Mouse (Mus musculus): Measurements from ENCODE around the gene Zfp488.

The Zfp488 gene

GRCm38 (mm10) chr14:33946125-33946524 is 32.4 kb downstream of the Zfp488 start:
- in situ Hi-C loops (cut with MboI, MseI), result no loop called here

DNA sequence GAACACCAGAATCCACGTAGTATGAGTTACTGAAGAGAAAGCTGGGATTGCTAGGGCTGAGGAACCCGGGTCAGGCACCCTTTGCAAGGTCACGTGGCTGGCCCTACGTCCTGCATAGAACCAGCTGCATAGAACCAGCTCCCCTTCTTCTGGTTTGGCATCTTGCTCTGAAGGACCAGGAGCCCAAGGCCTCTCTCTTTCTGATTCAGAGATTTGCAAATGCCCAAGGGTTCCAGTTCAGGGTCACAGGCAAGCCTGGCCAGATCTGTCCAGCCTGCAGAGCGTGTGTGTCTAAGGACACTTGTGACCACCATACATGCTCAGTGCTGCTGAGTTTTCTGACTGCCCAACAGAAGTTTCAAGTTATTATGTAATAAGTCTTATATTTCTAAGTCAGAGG is 36.3 kb downstream of the Zfp488 start:
- in situ Hi-C loops (cut with MboI, MseI), result no loop called here

- in situ Hi-C loops (cut with MboI, MseI), result no loop called here
Measured at GRCm38 (mm10) chr14:33940739-33941138, 37.8 kb downstream of the Zfp488 start, which contains the start of gene Gdf2. Gene Gdf2 (plus strand): TSS chr14:33941039.

- in situ Hi-C loops (cut with MboI, MseI), result no loop called here
Measured at GRCm38 (mm10) chr14:33939117-33939516, 39.4 kb downstream of the Zfp488 start.

- in situ Hi-C loops (cut with MboI, MseI), result loop anchor here (5.0 kb wide), 1 partner anchor 242 kb away; no protein-coding TSS in a partner anchor
Measured at GRCm38 (mm10) chr14:33933778-33934317, 44.7 kb downstream of the Zfp488 start.

- in situ Hi-C loops (cut with MboI, MseI), result loop anchor here (5.0 kb wide), 1 partner anchor 241 kb away; no protein-coding TSS in a partner anchor
Measured at GRCm38 (mm10) chr14:33932935-33933703, 45.4 kb downstream of the Zfp488 start.

DNA sequence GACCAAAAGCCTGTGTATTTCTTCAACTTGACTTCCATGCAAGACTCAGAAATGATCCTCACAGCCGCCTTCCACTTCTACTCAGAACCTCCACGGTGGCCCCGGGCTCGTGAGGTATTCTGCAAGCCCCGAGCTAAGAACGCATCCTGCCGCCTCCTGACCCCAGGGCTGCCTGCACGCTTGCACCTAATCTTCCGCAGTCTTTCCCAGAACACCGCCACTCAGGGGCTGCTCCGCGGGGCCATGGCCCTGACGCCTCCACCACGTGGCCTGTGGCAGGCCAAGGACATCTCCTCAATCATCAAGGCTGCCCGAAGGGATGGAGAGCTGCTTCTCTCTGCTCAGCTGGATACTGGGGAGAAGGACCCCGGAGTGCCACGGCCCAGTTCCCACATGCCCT is 46.7 kb downstream of the Zfp488 start:
- in situ Hi-C loops (cut with MboI, MseI), result loop anchor here (5.0 kb wide), 1 partner anchor 240 kb away; no protein-coding TSS in a partner anchor

DNA sequence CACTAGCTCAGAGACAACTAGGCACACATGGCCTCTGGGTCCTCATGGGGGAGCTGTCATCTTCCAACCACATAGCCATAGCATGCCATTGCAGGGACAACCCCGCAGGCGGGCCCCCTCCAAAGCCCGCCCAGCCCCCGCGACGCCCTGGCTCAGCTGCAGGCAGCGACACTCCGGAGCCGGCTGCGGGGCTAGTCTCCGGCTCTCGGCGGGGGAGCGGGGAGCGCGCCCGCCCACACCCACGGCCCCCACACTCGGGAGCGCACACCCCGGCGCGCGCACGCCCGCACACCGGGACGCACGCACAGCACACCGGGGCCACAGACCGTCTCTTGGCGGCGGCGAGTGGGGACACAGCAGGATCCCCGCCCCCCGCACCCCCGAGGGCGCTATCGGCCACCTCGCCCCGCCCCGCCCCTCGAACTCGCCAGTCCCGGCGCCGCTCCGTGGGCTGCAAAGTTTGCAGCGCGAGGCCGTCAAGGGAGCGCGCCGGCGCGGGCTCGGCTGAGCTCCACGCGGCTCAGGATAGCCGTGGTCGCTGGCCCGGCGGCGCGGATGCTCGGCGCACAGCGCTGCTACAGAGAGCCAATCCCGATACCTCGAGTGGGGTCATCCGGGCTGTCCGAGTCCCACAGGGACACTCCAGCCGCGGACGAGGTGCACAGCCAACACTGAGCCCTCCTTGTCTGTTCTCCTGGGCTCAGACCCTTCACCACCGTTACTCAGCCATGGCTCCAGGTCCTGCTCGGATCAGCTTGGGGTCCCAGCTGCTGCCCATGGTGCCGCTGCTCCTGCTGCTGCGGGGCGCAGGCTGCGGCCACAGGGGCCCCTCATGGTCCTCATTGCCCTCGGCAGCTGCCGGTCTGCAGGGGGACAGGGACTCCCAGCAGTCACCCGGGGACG is 55.1 kb downstream of the Zfp488 start, which contains the start of gene Gdf10:
Gene Gdf10, plus strand, starts transcription at position 420 of the 903 bp plus-strand sequence.
- in situ Hi-C loops (cut with MboI, MseI), result no loop called here

- in situ Hi-C loops (cut with MboI, MseI), result no loop called here
Measured at GRCm38 (mm10) chr14:33922771-33923167, 55.8 kb downstream of the Zfp488 start.

- in situ Hi-C loops (cut with MboI, MseI), result no loop called here
Measured at GRCm38 (mm10) chr14:33920727-33921559, 57.6 kb downstream of the Zfp488 start.

Measured in regulatory T cell (primary cell).